Mouse (Mus musculus): ENCODE data around the gene Srsf4.
A peak's percentile ranks its signal among the peaks of the same experiment; 100 is the strongest.

Srsf4 gene

GRCm38 (mm10) chr4:131873293-131874168, at the start of gene Srsf4:
Srsf4 (plus strand) TSS chr4:131873617.
- DNase-seq (ENCODE audit: inconsistent ontology term) = peak; percentile 98

DNA sequence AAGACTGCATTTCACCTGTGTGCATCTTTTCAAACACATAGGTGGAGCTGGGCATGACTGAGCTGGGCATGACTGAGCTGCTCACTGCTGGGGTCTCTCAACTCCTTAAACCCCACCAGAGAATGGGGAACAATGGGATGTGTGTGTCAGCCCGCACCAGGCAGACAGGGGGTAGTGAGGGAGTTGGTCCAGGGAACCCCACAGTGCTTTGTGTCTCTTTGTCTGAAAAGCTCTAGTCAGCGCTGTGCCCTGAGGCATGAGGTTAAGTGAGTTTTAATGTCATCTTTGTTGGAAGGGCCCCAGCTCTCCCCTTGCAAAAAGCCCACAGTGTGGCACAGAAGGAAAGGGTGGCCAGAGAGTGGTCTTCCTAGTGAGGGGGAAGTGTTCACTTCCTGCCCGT, 48.5 kb upstream of the Srsf4 start:
- no peak for DNase-seq (ENCODE audit: inconsistent ontology term)

DNA sequence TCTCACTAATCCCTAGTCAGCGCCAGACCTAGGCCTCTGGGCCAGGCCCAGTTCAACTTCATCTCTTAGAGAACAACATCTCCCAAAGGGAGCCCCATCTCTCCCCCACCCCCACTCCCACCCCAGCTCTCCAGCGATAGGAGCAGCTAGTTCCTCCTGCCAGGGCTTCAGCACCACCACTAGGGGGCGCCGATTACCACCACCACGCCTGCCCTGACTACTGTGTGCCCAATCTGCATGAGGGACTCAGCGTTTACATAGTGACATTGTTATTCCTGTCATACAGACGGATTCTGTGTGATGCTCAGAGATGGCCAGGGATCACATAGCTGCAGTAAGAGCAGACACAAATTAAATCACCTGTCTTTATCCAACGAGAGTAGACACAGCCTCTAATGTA, 47.6 kb upstream of the Srsf4 start:
- no peak for DNase-seq (ENCODE audit: inconsistent ontology term)

DNA sequence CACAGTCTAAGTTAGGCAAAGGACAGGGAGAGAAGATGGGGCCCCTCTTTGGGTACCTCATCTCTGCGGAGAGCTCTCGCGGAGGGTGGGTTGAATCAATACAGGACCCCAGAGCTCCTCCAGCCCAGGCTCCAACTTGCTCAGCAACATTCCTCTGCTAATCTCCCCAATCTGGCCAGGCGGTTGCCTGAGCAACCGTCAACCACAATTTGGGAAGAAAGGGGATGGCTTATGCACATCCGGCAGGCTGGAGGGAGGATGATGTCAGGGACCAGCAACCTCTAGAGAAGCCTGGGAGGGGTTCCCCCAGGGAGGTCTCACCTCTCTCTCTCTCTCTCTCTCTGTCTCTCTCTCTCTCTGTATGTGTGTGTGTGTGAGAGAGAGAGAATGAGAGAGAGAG, 46.5 kb upstream of the Srsf4 start:
- DNase-seq (ENCODE audit: inconsistent ontology term) = peak; percentile 64

DNA sequence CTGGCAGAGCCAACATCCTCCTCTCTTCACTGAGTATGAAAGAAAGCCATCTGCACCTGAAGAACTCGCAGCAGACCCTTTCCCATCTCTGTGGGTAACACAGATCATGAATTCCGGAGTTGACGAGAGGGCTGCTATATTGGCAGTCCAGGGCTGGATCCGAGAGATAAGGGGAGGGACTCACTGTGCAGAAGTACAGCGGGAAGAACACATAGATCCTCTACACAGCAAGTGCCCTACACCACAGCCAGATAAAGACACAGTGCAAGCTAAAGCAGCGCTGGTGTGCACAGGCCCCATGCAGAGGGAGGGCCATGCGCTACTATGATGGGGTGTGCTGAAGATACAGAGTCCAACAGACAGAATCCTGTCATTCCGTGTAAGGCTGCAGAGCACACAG, 44.3 kb upstream of the Srsf4 start:
- no peak for DNase-seq (ENCODE audit: inconsistent ontology term)

GRCm38 (mm10) chr4:131831546-131832045, 41.8 kb upstream of the Srsf4 start:
- DNase-seq (ENCODE audit: inconsistent ontology term) = no peak

DNA sequence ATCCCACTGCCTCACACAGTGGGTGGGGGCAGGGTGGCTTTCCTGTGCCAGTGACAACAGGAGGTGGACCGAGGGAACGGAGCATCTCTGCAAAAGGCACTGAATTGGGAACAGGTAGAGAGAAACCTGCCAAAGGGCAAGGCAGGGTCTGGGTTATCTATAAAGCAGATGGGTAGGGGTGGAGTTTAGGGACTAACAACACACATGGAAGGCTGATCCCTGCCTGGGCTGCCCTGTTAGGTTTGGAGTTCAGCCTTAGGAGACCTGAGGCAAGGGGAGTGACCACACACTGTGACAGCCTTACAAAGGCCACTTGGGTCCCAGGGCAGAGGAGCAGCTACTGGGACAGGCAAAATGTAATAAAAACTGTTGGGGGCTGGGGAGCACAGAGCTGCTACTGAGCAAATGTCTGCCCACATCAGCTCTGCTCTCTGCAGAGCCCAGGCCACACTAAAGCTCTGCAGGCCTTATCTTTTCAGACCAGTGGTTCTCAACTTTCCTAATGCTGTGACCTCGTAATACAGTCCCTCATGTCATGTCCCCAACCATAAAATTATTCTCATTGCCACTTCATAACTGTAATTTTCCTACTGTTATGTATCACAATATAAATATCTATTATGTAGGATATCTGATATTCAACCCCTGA, 40.5 kb upstream of the Srsf4 start:
- DNase-seq (ENCODE audit: inconsistent ontology term) = no peak

DNA sequence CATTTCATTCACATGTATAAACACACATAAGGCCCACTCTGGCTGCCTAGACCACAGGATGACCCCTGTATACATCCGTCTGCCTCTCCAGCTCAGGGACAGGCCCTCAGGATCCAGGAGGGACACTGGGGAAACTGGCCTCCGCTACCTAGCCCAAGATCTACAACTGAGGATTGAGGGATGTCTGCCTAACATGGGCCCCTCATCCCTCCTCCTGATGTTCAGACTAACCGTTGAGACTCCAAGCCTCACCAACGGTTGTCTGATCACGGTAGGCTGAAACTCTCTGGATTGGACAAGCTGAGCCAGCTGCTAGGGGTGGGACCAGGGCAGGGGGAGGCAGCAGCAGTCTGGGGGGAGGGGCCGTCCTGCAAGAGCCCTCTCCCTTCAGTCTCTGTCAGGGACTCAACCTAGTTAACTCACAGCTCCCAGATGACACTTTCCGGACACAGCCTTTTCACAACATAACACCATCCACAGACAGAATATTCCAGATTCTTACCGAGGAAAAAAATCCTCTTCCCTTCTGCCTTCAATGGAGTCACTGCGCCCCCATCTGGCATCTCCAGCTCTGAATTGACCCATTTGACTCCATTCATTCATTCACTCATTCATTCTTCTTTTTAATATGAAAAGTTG, 39.3 kb upstream of the Srsf4 start:
- DNase-seq (ENCODE audit: inconsistent ontology term) = no peak

GRCm38 (mm10) chr4:131836351-131836881, 37.0 kb upstream of the Srsf4 start:
- DNase-seq (ENCODE audit: inconsistent ontology term) = peak; percentile 43

DNA sequence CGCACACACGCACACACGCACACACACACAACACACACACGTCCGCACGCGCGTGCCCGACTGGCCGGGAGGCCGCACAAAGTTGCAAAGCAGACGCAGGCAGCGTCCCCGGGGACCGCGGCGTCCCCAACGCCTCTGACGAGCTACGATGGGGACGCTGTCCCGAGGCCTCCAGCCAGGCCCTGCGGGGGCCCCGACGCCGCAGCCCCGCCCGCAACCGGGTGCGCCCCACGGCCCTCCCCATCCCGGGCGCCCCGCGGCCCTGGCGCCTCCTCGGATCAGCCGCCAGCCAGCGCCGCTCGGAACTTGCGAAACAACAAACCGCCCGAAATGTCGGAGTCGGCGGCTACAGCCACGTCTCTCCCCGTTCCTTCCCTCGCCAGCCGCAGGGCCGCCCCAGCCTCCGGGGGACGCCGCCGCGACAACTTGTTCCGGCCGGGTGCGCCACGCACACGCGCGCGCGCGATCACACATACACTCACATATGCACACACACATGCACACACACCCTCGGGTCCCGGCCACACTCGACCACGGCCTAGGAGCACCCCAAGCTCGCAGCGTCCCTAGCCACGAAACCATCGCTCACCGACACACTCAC, 36.4 kb upstream of the Srsf4 start:
- peak; percentile 34 for DNase-seq (ENCODE audit: inconsistent ontology term)

DNA sequence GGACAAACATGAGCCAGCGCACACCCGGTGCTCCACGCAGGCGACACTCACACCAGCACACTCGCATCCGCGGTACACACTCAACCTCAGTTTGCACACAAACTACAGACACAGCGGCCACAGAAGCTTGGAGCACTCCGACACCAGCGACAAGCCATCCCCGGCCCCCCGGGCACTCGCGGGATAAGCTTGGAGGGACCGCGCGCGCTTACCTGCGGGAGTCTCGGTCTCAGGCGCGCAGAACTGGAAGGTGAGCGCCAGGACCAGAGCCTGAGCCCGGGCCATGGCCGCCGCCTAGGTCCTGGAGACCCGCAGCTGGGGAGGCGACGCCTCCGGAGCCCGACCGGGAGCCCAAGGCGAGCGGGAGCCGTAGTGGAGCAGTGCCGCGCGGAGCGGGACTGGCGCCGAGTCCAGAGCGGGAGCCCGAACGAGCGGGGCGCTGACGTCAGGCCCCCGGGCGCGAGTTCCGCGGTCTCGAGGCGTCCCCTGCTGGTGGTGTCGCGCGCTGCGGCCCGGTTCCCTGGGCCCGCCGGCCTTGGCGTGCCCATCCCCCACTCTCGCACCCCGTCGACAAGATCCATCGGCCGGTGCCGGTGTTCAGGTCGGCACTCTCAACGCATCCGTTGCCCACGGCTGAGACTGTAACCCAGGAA, 35.4 kb upstream of the Srsf4 start, which contains the start of gene Ptpru:
Gene Ptpru, minus strand, starts transcription at position 417 of the 653 bp plus-strand sequence.
- DNase-seq (ENCODE audit: inconsistent ontology term) = peak; percentile 83

DNA sequence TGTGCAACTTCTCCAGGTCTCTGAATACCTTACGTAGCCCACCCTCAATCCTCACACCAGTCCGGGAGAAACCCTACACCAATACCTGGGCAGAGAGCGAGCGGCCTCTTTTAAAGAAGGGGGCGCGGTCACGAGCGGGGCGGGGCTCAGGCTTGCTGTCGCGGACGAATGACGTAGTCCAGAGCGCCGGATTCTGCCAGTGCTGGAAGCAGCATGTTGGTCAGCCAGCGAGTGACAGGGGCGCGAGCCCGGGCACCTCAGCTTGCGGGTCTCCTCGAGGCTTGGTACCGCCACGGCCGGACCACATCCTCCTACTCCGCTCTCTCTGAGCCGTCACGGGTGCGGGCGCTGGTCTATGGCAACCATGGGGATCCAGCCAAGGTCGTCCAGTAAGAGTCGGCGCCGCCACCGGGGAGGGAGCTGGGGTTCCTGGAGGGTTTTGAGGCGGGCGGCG, 30.1 kb upstream of the Srsf4 start, which contains the start of gene Mecr:
Gene Mecr, plus strand, starts transcription at position 181 of the 454 bp plus-strand sequence.
- DNase-seq (ENCODE audit: inconsistent ontology term) = peak; percentile 90

DNA sequence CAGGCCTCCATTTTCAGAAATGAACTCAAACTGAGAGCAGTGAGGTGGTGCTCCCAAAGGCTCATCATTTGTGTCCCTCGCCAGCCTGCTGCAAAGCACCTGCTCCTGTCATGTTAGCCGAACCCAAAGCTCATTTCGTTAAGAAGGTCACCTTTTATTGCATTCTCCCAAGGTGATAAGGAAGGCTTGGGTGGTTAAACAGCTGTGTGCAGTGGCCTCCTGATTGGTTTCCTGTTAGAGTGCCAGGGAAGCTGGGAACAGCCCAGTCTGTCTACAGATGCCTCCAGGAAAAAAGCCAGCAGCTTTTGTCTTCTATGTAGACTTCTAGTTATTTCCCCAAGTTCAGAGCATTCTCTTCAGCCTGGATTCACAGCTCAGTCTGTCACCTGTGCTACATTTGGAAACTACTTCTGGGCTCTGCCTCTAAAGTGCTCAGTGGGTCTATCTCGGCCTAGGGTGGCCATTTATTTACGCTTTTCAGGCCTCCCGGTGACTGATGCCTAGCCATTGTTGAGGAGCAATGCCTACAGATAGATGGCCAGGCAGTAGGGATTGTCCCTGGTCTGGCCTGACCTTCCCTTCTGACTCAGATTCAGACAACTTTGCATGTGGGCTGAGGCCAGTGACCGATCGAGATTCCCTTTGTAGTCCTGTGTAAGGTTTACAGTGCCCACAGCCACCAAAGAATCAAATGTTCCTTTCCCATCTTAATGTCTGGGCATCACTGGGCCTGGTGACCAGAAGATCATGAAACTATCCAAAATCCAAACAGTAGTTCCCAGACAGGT, 27.2 kb upstream of the Srsf4 start:
- no peak for DNase-seq (ENCODE audit: inconsistent ontology term)

GRCm38 (mm10) chr4:131848082-131848481, 25.3 kb upstream of the Srsf4 start:
- no peak for DNase-seq (ENCODE audit: inconsistent ontology term)

DNA sequence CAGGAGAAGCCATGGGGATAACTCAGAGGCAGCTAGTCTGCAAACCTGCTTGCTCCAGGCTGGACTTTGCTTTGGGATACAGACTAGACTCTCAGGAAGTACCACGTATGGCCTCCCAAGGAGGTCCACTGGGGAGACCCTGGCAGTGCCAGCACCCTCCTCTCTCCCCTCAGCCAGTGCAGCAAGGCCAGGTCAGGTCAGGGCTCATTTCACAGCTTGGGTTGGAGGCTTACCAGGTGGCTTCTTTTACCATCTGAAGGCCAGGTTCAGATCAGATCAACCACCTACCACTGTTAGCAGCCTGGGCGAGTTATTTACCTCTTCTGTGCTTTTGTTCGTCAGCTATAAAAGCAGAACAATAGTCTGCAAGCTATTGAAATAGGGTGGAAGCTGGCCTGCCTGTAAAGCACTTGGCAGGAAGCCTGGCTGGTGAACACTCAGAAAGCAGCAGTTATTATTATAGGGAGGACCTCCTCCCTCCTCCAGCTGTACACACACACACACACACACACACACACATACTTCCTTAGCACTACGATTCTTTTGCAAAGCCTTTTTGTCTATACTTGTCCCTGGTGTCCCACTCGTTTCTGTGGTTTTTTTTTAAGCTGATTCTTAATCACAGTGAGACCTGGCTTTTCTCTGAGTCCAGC, 23.3 kb upstream of the Srsf4 start:
- DNase-seq (ENCODE audit: inconsistent ontology term) = no peak

- DNase-seq (ENCODE audit: inconsistent ontology term) = no peak
Measured at GRCm38 (mm10) chr4:131854950-131855349, 18.5 kb upstream of the Srsf4 start.

DNA sequence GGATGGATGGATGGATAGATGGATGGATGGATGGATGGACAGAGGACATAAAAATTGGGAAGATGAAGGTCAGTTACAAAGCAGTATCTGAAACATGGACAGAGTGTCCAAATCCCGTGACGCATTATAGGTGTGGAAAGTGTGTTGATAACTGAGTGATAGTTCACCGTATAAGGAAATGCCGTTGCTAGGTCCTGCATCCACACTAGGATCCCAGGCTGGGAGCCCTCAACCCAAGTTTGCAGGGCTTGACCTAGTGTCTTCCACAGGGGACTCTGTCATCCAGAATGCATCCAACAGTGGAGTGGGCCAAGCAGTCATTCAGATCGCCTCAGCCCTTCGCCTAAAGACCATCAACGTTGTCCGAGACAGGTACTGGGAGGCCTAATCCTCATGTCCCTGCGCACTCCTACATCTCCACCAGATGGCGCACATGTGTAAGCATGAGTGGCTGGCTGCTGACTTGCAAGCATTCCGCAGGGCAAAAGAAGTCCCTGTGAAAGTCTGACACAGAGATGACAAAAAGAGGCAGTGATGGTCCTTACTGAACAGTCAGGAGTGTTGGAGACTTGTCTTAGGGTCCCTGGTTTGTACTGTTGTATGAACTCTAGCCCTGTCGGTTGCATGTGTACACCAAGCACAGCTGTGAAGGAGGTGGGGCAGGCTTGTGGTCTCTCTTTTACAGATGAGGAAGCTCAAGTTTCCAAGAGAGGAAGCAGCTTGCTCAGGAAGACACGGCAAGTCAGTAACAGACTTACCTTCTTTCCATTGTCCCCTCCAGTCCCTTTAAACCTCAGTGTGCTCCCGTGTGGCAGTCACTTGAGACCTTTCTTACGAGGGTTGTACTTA, 12.7 kb upstream of the Srsf4 start:
- DNase-seq (ENCODE audit: inconsistent ontology term) = peak; percentile 48

DNA sequence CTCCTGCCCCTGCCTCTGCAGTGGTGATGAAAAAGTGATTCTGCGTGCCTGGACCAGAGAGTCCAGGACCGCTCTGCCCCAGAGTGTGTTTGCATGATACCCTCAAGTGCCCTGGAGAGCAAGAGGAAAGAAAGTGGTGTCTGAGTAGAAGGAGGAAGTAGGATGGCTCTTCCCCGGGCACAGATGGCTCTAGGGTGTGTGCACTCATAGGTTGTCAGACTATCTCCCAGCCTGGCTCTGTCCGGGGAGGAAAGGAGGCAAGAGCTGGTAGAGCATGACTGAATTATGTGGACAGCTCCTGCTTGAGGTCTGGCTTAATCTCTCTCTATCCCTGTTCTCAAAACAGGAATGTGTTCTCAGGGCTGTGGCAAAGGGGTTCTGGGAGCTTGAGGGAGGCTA, 12.1 kb upstream of the Srsf4 start:
- no peak for DNase-seq (ENCODE audit: inconsistent ontology term)

All from Muller cell, postnatal 12 days (primary cell).